Mouse (Mus musculus) G1E (cell line): ENCODE data around the gene Grin1. TPM values are rescaled to one million over a fixed set of nuclear protein-coding genes. Genes with fewer than 3 reads are reported as not detected.

ENCODE experiments used
- ATAC-seq: 2 replicates; pipeline ENCODE4 v1.8.0; 2016; ENCODE audit warnings: mild to moderate bottlenecking; ENCODE audit not compliant: insufficient number of reproducible peaks, poor library complexity, low FRiP score, severe bottlenecking; ENCODE audit errors: extremely low read depth
- DNase-seq: peaks from one replicate; pipeline ENCODE4 v3.0.0; 2012; ENCODE audit warnings: low spot score
- H3K27me3 ChIP-seq: 2 replicates; pipeline ENCODE4 v1.6.1; 2012; ENCODE audit warnings: mild to moderate bottlenecking, low read length, inconsistent platforms; ENCODE audit not compliant: insufficient read depth
- H3K36me3 ChIP-seq: replicated peaks from 2 replicates; pipeline ENCODE3; 2012; ENCODE audit warnings: mild to moderate bottlenecking, inconsistent platforms
- H3K4me1 ChIP-seq: 2 replicates; pipeline ENCODE4 v1.6.1; 2012; ENCODE audit warnings: low read depth, low read length, inconsistent platforms, mixed read lengths; ENCODE audit not compliant: insufficient read depth
- H3K4me3 ChIP-seq: 2 replicates; pipeline ENCODE4 v1.5.1; 2012; ENCODE audit warnings: low read depth, mild to moderate bottlenecking, inconsistent platforms, low read length, moderate library complexity, mixed read lengths
- H3K9me3 ChIP-seq: replicated peaks from 2 replicates; pipeline ENCODE4 v1.6.1; 2012; ENCODE audit warnings: inconsistent platforms
- CTCF ChIP-seq: IDR thresholded peaks from 2 replicates; pipeline ENCODE4 v1.5.1; 2012; ENCODE audit warnings: low read depth, low read length, inconsistent platforms, mixed read lengths
- GATA1 ChIP-seq: IDR thresholded peaks from 2 replicates; pipeline ENCODE4 v1.6.1; 2012; ENCODE audit warnings: borderline replicate concordance, low read length, inconsistent platforms, mixed read lengths
- GATA2 ChIP-seq: IDR thresholded peaks from 2 replicates; pipeline ENCODE4 v1.6.1; 2012; ENCODE audit warnings: low read depth, low read length, inconsistent platforms, borderline replicate concordance
- POLR2AphosphoS5 ChIP-seq: IDR thresholded peaks from 2 replicates; pipeline ENCODE4 v1.6.1; 2012; ENCODE audit warnings: low read depth, low read length, inconsistent platforms; ENCODE audit not compliant: insufficient replicate concordance
- TAL1 ChIP-seq: conservative IDR thresholded peaks from 2 replicates; pipeline ENCODE4 v1.6.1; 2012; ENCODE audit warnings: low read depth, low read length, inconsistent platforms, mixed read lengths
- polyA plus RNA-seq: library from polyadenylated mRNA; stranded (reverse); fragments of >175 nt; gene quantifications from 2 replicates; pipeline ENCODE4 v1.2.3, GENCODE M21; 2012
- total RNA-seq, 2 experiments: library from RNA; stranded (forward) in 1 of 2; stranded (reverse) in 1 of 2; fragments of 200-1000 nt in 1 of 2; fragments of >200 nt in 1 of 2; fragmentation: Nextera tagmentation in 1 of 2; gene quantifications; 2 replicates each; pipeline ENCODE4 v1.2.3; 2014 to 2017

Grin1 gene
- total and polyA plus RNA-seq, 3 experiments: 0.33 to 1.7 (median 0.73) TPM

DNA sequence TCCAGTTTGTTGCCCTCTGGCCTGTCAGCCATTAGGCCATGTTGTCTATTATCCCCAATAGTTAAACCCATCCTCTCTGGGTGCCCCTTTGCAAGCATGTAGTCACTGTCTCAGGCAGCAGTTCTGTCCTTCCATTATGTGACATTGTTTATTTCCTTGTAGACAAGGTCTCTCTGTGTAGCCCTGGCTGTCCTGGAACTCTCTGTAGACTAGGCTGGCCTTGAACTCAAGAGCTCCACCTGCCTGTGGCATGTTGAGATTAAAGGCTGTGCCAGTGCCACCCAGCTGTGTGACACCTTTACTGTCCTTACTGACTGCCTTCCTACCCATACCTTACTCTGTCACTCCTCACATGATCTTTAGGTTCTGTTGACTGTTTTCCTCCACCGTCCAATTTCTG, 66.7 kb downstream of the Grin1 start:
- DNase-seq: no peak
- no peak for ATAC-seq
- H3K9me3 ChIP-seq: no peaks in the 10 kb centered on the region
- no peaks in the 10 kb centered on the region; the same call in 1 of the 2 replicates for H3K27me3 ChIP-seq
- no peak overlapping the region for H3K4me3 ChIP-seq
- peak; percentile 14; the same call in 1 of the 2 replicates for TF ChIP-seq CTCF
- TF ChIP-seq GATA1: no peak
- H3K4me1 ChIP-seq: peaks cover 46% of the 10 kb centered on the region
- peaks cover 72% of the 10 kb centered on the region for H3K36me3 ChIP-seq

DNA sequence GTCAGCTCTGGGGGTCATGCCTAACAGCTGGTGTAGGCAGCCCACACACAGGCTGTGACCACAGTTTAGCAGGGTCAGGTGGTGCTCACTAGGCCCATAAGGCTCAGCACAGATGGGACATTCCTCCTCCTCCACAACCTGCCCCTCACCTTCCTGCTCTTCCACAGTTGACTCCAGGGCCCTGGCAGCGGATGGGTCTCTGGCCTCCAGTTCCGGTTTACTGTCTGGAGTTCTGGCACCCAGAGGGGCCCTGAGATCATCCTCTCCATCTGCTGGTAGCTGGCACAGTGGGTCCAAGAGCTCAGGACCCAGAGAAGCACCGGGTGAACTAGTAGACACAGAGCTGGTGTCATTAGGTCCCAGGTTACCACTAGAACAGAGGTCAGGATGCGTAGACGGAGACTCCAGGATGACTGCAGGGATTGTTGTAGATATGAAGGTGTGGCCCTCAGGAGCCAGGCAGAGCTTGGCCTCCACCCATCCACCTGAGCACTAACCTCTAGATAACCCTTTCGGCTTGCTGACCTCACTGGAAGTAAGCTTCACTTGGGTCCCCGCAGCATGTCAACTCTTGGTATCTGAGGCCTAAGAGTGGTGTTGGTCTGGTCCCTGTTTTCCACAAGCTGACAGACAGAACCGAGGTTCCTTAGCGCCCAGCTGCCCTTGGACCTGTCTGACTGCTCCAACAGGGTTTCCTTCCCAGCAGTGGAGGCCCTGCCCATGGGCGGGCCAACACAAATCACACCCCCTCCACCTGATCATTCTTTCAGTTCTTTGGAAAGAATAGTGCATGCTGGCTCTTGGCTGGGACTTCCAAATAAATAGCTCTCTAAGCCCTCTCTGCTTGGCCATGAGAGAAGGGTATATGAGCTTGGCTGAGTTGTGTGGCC, 72.6 kb downstream of the Grin1 start, which contains the start of gene AL732309.1:
AL732309.1 (minus strand) TSS at position 681 of the 890 bp plus-strand sequence.
- Histone ChIP-seq H3K4me1 (peaks cover 57% of the 10 kb centered on the region), H3K36me3 (peaks cover 84% of the 10 kb centered on the region), H3K9me3 (no peaks in the 10 kb centered on the region), H3K4me3 (no peak within 1 kb of the TSS), H3K27me3 (peaks cover 17% of the 10 kb centered on the region)
- ATAC-seq: no peak
- TF ChIP-seq TAL1: no peak
- TF ChIP-seq GATA1: no peak
- no peak for TF ChIP-seq GATA2
- TF ChIP-seq POLR2AphosphoS5: no peak
- no peak for TF ChIP-seq CTCF
- DNase-seq: no peak

DNA sequence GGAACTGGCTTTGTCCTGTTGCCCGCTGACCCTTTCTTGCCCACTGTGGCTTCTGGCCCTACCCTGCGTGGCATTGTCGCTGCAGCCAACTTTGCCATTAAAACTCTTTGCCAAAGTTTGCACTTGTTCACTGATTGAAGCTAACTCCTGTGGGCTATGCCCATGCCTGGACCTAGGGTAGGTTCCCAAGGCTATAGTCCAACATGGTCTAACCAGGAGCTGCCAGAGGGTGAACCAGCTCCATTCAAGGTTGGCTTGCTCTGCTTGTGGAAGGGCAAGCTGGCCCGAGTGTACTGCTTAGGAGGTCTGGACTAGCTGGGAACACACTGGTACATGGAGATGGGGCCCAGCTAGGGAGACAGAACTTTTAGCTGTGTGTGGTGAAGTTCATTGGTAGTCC, 74.8 kb downstream of the Grin1 start:
- H3K4me1 ChIP-seq: peaks cover 68% of the 10 kb centered on the region
- H3K36me3 ChIP-seq: peaks cover 62% of the 10 kb centered on the region
- H3K27me3 ChIP-seq: peaks cover 25% of the 10 kb centered on the region
- TF ChIP-seq GATA2 (no peak), POLR2AphosphoS5 (no peak), CTCF (no peak), GATA1 (no peak), TAL1 (no peak)
- no peak for ATAC-seq
- no peak overlapping the region for H3K4me3 ChIP-seq
- H3K9me3 ChIP-seq: no peaks in the 10 kb centered on the region
- no peak for DNase-seq

DNA sequence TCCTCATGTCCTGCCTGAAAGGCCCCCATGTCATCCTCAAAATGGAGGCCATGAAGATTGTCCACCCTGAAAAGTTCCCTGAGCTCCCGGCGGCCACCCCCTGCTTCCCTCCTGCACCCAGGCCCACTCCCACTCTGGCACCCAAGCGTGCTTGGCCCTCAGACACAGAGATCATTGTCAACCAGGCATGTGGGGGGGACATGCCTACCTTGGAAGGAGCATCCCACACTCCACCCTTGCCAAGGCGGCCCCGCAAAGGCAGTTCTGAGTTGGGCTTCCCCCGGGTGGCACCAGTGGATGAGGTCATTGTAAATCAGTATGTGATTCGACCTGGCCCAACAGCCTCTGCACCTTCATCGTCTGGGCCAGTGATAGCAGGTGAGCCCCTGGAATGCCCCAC, 75.6 kb downstream of the Grin1 start:
- DNase-seq (no peak), ATAC-seq (no peak)
- Histone ChIP-seq H3K27me3 (peaks cover 30% of the 10 kb centered on the region), H3K4me3 (no peak overlapping the region; the same call in 1 of the 2 replicates), H3K4me1 (peaks cover 73% of the 10 kb centered on the region), H3K9me3 (no peaks in the 10 kb centered on the region), H3K36me3 (peaks cover 54% of the 10 kb centered on the region)
- TF ChIP-seq TAL1: no peak
- TF ChIP-seq POLR2AphosphoS5: no peak
- TF ChIP-seq GATA2: no peak
- TF ChIP-seq CTCF: no peak
- TF ChIP-seq GATA1: no peak

DNA sequence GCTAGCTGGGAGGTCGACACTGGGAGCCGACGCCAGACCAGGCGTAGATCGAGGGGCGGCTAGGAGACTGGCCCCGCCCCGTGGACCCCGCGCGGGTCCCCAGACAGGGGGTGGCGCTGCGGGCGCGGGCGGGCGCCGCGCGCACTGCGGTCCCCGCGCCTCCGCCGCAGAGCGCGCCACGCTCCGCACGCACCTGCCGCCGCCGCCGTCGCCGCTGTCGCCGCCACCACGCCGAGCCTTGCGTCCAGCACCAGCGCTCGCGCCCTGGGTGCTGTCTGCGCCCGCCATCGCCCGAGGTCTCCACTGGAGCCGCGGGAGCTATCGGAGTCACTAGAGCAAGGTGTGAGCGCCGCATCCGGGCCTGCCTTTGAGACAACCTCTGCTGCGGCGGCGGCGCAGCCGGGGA, 76.9 kb downstream of the Grin1 start, which contains the start of the genes Rnf208 and Cysrt1:
Rnf208 (plus strand) TSS at position 155 of the 406 bp plus-strand sequence.
Cysrt1 (minus strand) TSS at position 352 of the 406 bp plus-strand sequence.
- ATAC-seq: no peak
- Histone ChIP-seq H3K9me3 (no peaks in the 10 kb centered on the region), H3K27me3 (peaks cover 43% of the 10 kb centered on the region), H3K4me3 (peak within 1 kb of the TSS; percentile 69), H3K36me3 (peaks cover 41% of the 10 kb centered on the region), H3K4me1 (peaks cover 82% of the 10 kb centered on the region)
- TF ChIP-seq GATA2: no peak
- TF ChIP-seq CTCF: no peak
- no peak for TF ChIP-seq GATA1
- no peak for TF ChIP-seq POLR2AphosphoS5
- TF ChIP-seq TAL1: no peak
- no peak for DNase-seq

DNA sequence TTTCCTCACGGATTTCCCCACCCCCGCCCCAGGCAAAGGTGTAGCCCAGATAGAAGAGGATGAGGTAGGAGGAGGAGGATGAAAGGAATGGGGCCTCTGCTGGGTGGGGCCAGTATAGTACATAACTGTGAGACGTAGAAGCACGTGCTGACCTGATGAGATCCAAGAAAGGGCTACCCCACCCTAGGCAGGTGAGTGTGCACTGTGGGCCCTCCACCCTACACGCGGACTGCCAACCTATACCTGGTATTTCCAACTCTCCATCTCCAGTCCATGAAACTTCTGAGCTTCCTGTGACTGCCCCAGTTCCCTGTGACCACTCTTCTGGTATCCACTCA, 77.6 kb downstream of the Grin1 start:
- Histone ChIP-seq H3K27me3 (peaks cover 45% of the 10 kb centered on the region), H3K4me1 (peaks cover 84% of the 10 kb centered on the region), H3K9me3 (no peaks in the 10 kb centered on the region), H3K36me3 (peaks cover 34% of the 10 kb centered on the region), H3K4me3 (peak overlapping the region; percentile 69; the same call in 1 of the 2 replicates)
- DNase-seq (no peak), ATAC-seq (no peak)
- TF ChIP-seq TAL1: no peak
- TF ChIP-seq GATA2: no peak
- no peak for TF ChIP-seq GATA1
- no peak for TF ChIP-seq POLR2AphosphoS5

Other genes starting within 250 kb of the Grin1 start
Only the 20 nearest of the 35 such genes appear.
- not detected in 2 replicates for gene Fam166a, start 100.4 kb downstream of the Grin1 start, total RNA-seq (2014; fragmentation: Nextera tagmentation)
- not detected in 2 replicates for gene Fam166a, start 100.4 kb downstream of the Grin1 start, total RNA-seq (2017)
- gene Fam166a, start 100.4 kb downstream of the Grin1 start, polyA plus RNA-seq: 0.20 TPM in 1 of 2 replicates, not detected in the other
- 367 and 427 TPM in 2 replicates for gene Tubb4b, start 94.5 kb downstream of the Grin1 start, total RNA-seq (2014; fragmentation: Nextera tagmentation)
- 799 and 1,022 TPM in 2 replicates for gene Tubb4b, start 94.5 kb downstream of the Grin1 start, total RNA-seq (2017)
- gene Tubb4b, start 94.5 kb downstream of the Grin1 start, polyA plus RNA-seq: 414 and 639 TPM in 2 replicates
- 0.63 TPM in 1 of 2 replicates, not detected in the other for gene Slc34a3, start 84.8 kb downstream of the Grin1 start, total RNA-seq (2014; fragmentation: Nextera tagmentation)
- not detected in 2 replicates for gene Slc34a3, start 84.8 kb downstream of the Grin1 start, total RNA-seq (2017)
- 0.91 and 0.95 TPM in 2 replicates for gene Slc34a3, start 84.8 kb downstream of the Grin1 start, polyA plus RNA-seq
- gene Rnf224, start 82.4 kb downstream of the Grin1 start, total RNA-seq (2014; fragmentation: Nextera tagmentation): not detected in 2 replicates
- 0.35 and 0.66 TPM in 2 replicates for gene Rnf224, start 82.4 kb downstream of the Grin1 start, total RNA-seq (2017)
- 0.09 and 0.13 TPM in 2 replicates for gene Rnf224, start 82.4 kb downstream of the Grin1 start, polyA plus RNA-seq
- gene Rnf208, start 76.9 kb downstream of the Grin1 start, total RNA-seq (2014; fragmentation: Nextera tagmentation): 14.7 and 18.4 TPM in 2 replicates
- 0.22 and 0.41 TPM in 2 replicates for gene Rnf208, start 76.9 kb downstream of the Grin1 start, total RNA-seq (2017)
- 54.7 and 72.0 TPM in 2 replicates for gene Rnf208, start 76.9 kb downstream of the Grin1 start, polyA plus RNA-seq
- gene Cysrt1, start 76.7 kb downstream of the Grin1 start, total RNA-seq (2014; fragmentation: Nextera tagmentation): not detected in 2 replicates
- not detected in 2 replicates for gene Cysrt1, start 76.7 kb downstream of the Grin1 start, total RNA-seq (2017)
- not detected in 2 replicates for gene Cysrt1, start 76.7 kb downstream of the Grin1 start, polyA plus RNA-seq
- 5.6 and 6.3 TPM in 2 replicates for gene AL732309.1, start 72.3 kb downstream of the Grin1 start, total RNA-seq (2014; fragmentation: Nextera tagmentation)
- 2.6 and 4.2 TPM in 2 replicates for gene AL732309.1, start 72.3 kb downstream of the Grin1 start, total RNA-seq (2017)
- 1.4 TPM in 1 of 2 replicates, not detected in the other for gene AL732309.1, start 72.3 kb downstream of the Grin1 start, polyA plus RNA-seq
- gene Tmem203, start 63.7 kb downstream of the Grin1 start, total RNA-seq (2014; fragmentation: Nextera tagmentation): 13.7 and 14.6 TPM in 2 replicates
- 15.5 and 17.1 TPM in 2 replicates for gene Tmem203, start 63.7 kb downstream of the Grin1 start, total RNA-seq (2017)
- 7.8 and 10.0 TPM in 2 replicates for gene Tmem203, start 63.7 kb downstream of the Grin1 start, polyA plus RNA-seq
- 13.6 and 22.0 TPM in 2 replicates for gene Tprn, start 56.6 kb downstream of the Grin1 start, total RNA-seq (2014; fragmentation: Nextera tagmentation)
- 8.1 and 10.0 TPM in 2 replicates for gene Tprn, start 56.6 kb downstream of the Grin1 start, total RNA-seq (2017)
- 51.5 and 52.8 TPM in 2 replicates for gene Tprn, start 56.6 kb downstream of the Grin1 start, polyA plus RNA-seq
- 35.9 and 47.0 TPM in 2 replicates for gene Ssna1, start 46.7 kb downstream of the Grin1 start, total RNA-seq (2014; fragmentation: Nextera tagmentation)
- gene Ssna1, start 46.7 kb downstream of the Grin1 start, total RNA-seq (2017): 100 and 107 TPM in 2 replicates
- 237 and 259 TPM in 2 replicates for gene Ssna1, start 46.7 kb downstream of the Grin1 start, polyA plus RNA-seq
- 39.5 and 50.3 TPM in 2 replicates for gene Anapc2, start 46.7 kb downstream of the Grin1 start, total RNA-seq (2014; fragmentation: Nextera tagmentation)
- gene Anapc2, start 46.7 kb downstream of the Grin1 start, total RNA-seq (2017): 19.7 and 24.4 TPM in 2 replicates
- gene Anapc2, start 46.7 kb downstream of the Grin1 start, polyA plus RNA-seq: 23.0 and 25.3 TPM in 2 replicates
- gene Tmem210, start 31.0 kb downstream of the Grin1 start, total RNA-seq (2014; fragmentation: Nextera tagmentation): not detected in 2 replicates
- not detected in 2 replicates for gene Tmem210, start 31.0 kb downstream of the Grin1 start, total RNA-seq (2017)
- not detected in 2 replicates for gene Tmem210, start 31.0 kb downstream of the Grin1 start, polyA plus RNA-seq
- gene Lrrc26, start 29.3 kb downstream of the Grin1 start, total RNA-seq (2014; fragmentation: Nextera tagmentation): not detected in 2 replicates
- not detected in 2 replicates for gene Lrrc26, start 29.3 kb downstream of the Grin1 start, total RNA-seq (2017)
- gene Lrrc26, start 29.3 kb downstream of the Grin1 start, polyA plus RNA-seq: not detected in 2 replicates
- 38.3 and 47.0 TPM in 2 replicates for gene Man1b1, start 13.2 kb upstream of the Grin1 start, total RNA-seq (2014; fragmentation: Nextera tagmentation)
- 45.3 and 57.2 TPM in 2 replicates for gene Man1b1, start 13.2 kb upstream of the Grin1 start, total RNA-seq (2017)
- gene Man1b1, start 13.2 kb upstream of the Grin1 start, polyA plus RNA-seq: 9.9 and 18.0 TPM in 2 replicates
- gene Dpp7, start 37.2 kb upstream of the Grin1 start, total RNA-seq (2014; fragmentation: Nextera tagmentation): 5.5 and 8.6 TPM in 2 replicates
- gene Dpp7, start 37.2 kb upstream of the Grin1 start, total RNA-seq (2017): 71.4 and 95.5 TPM in 2 replicates
- 4.5 and 7.7 TPM in 2 replicates for gene Dpp7, start 37.2 kb upstream of the Grin1 start, polyA plus RNA-seq
- 51.2 and 53.9 TPM in 2 replicates for gene Uap1l1, start 46.5 kb upstream of the Grin1 start, total RNA-seq (2014; fragmentation: Nextera tagmentation)
- gene Uap1l1, start 46.5 kb upstream of the Grin1 start, total RNA-seq (2017): 56.4 and 118 TPM in 2 replicates
- gene Uap1l1, start 46.5 kb upstream of the Grin1 start, polyA plus RNA-seq: 21.0 and 22.8 TPM in 2 replicates
- gene Sapcd2, start 53.1 kb upstream of the Grin1 start, total RNA-seq (2014; fragmentation: Nextera tagmentation): 9.9 and 14.4 TPM in 2 replicates
- 20.6 and 28.1 TPM in 2 replicates for gene Sapcd2, start 53.1 kb upstream of the Grin1 start, total RNA-seq (2017)
- gene Sapcd2, start 53.1 kb upstream of the Grin1 start, polyA plus RNA-seq: 108 and 129 TPM in 2 replicates
- not detected in 2 replicates for gene Entpd2, start 76.7 kb upstream of the Grin1 start, total RNA-seq (2014; fragmentation: Nextera tagmentation)
- gene Entpd2, start 76.7 kb upstream of the Grin1 start, total RNA-seq (2017): not detected in 2 replicates
- 0.03 TPM in 1 of 2 replicates, not detected in the other for gene Entpd2, start 76.7 kb upstream of the Grin1 start, polyA plus RNA-seq
- not detected in 2 replicates for gene Npdc1, start 80.2 kb upstream of the Grin1 start, total RNA-seq (2014; fragmentation: Nextera tagmentation)
- 0.22 and 0.64 TPM in 2 replicates for gene Npdc1, start 80.2 kb upstream of the Grin1 start, total RNA-seq (2017)
- not detected in 2 replicates for gene Npdc1, start 80.2 kb upstream of the Grin1 start, polyA plus RNA-seq
- gene Fut7, start 104.1 kb upstream of the Grin1 start, total RNA-seq (2014; fragmentation: Nextera tagmentation): not detected in 2 replicates
- gene Fut7, start 104.1 kb upstream of the Grin1 start, total RNA-seq (2017): 0.22 TPM in 1 of 2 replicates, not detected in the other
- gene Fut7, start 104.1 kb upstream of the Grin1 start, polyA plus RNA-seq: not detected in 2 replicates